Mouse (Mus musculus) ovary, postnatal 14 days (tissue): Measurements from ENCODE around the gene Il20.

ENCODE experiments used
- DNase-seq: peaks from one replicate; pipeline ENCODE4 v3.0.0; 2022; ENCODE audit warnings: low spot score

Il20 gene

GRCm38 (mm10) chr1:130865541-130866221, 45.6 kb downstream of the Il20 start, which contains the start of gene Fcmr:
Fcmr (plus strand) TSS chr1:130865669.
- DNase-seq: no peak

DNA sequence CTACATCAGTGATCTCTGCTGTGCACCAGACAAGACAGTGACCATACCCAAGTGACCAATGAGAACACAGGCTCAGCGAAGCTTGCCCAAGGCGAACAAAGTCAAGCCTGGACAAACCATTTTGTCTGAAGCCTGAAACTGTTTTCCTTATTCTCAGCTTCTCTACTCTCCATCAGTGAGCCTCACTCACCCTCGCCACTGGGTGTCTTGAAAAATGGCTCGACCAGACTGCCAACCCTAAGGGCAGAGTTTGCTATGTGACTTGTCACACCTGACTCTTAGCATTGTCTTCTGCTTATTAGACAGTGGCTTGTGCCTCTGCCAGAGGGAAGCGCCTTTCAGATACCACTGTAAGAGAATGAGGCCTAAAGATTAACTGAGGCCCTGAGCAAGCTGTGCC, 46.5 kb downstream of the Il20 start:
- no peak for DNase-seq

GRCm38 (mm10) chr1:130864238-130864637, 47.0 kb downstream of the Il20 start:
- DNase-seq: no peak

DNA sequence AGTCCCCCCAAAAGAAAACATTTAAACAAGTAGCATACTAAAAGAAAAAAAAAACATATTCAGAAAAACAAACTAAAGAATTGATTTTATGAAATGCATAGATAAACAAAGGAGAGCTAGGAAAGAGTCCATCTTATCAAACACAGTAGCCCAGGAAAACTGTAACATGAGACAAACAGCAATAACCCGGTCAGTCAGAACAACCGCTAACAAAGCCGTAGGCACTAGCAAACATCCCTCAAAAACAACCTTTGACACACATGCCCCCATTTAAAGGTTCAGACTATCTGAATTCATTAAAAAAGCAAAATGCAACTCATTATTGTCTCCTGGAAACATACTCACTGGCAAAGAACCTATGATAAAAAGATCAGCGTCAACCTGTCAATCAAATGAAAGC, 53.8 kb downstream of the Il20 start:
- DNase-seq: no peak
